Mouse (Mus musculus): ENCODE measurements around the gene Gm2000. TPM values are rescaled to one million over a fixed set of nuclear protein-coding genes. Genes with fewer than 3 reads are reported as not detected.
"Not testable (repeated sequence)": the region's sequence is repeated elsewhere in the genome, so short reads cannot be mapped to it uniquely, and the experiment has no call there.

Gene Gm2000
- total RNA-seq (2014; fragmentation: Nextera tagmentation) = 1,748 and 1,908 TPM in 2 replicates
- total RNA-seq (2017) = 3,498 and 4,224 TPM in 2 replicates

DNA sequence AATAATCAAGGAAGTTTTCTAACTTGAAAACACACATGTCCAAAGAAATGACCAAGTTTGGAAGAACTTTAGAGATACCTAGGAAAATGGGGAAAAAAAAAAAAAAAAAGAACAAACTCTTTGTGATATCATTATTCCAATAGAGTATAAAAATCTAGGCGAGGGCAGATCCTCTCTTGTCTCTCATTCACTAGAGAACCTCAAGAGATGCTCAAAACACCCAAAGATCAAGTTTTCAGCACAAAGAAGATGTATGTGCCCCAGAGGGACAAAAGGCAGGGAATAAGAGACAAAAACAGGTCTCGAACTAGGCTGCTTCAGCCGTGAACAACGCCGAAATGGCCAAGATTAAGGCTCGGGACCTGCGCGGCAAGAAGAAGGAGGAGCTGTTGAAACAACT lies at the start of gene Gm2000:
Gene Gm2000 (plus strand): TSS at position 301 of the 400 bp plus-strand sequence.
- no peak for ATAC-seq (replicated peaks; ENCODE audit: poor library complexity, severe bottlenecking)

DNA sequence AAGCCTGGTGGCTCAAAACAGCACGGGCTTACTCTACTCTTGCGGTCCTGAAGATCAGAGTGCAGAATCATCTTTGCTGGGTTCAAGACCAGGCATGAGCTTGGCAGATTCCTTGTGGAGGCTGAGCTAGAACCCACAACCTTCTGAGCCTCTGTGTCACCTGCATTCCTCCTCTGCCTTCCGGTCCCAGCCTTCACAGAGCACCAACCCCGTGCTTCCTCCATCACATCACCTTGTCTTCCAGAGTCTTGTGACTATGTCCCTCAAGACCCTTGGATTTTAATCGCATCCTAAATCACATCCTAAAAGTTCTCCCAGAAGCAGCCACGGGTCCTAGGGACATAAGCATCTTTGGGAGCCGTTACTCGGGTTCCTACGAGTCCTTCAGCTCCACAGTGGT lies 42.7 kb upstream of the Gm2000 start:
- ATAC-seq (replicated peaks; ENCODE audit: poor library complexity, severe bottlenecking) = no peak

DNA sequence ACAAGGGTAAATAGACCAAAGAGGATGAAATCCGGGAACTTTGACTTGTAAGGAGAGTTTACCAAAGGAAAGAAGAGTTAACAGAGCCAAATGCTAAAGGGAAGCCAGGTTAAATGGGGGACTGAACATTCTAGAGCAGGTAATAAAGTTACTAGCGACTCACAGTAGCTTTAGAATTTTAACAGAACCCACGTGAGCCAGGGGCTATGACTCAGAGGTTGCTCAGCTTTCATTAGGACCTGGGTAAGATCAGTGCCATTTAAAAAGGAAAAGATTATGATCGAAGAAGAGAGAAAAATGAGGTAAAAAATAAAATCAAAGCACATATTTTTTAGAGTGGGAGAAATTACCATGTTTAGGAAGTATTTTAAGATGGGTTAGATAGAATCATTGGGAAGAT lies 25.0 kb upstream of the Gm2000 start:
- ATAC-seq (replicated peaks; ENCODE audit: poor library complexity, severe bottlenecking) = no peak

DNA sequence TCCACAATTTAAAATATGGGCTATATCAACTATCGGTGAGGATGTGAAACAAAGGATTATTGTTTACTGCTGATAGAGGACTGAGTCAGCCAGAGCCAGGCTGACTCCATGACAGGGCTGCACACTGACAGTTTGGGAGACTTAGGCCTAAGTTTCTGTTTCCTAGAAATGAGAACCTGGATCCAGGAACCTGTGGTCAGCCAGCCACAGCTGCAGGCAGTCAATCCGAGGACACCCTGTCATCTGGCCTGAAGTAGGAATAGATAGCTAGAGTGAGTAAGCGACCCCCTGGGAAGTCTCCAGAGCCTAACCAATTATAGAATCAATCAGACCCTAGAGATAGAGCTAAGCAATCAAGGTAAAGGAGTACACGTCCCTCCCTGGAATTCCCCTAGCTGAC lies 21.4 kb upstream of the Gm2000 start:
- ATAC-seq (replicated peaks; ENCODE audit: poor library complexity, severe bottlenecking) = no peak

DNA sequence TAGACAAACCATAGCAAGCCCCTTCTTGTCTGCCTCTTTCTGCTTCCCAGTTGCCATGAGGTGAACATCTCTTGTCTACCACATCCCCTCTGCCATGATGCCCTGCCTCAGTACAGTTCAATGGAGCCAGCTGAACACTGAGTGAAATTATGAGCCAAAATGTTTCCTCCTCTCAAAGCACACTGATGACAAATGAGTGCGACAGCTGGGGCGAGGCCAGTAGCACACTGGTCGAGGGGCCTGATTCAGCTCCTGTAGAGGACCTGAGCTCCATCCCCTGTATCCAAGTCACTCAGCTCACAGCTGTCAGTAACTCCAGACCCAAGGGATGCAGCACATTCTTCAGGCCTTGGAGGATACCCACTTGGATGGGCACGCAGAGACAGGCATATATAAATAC lies 20.2 kb upstream of the Gm2000 start:
- no peak for ATAC-seq (replicated peaks; ENCODE audit: poor library complexity, severe bottlenecking)

DNA sequence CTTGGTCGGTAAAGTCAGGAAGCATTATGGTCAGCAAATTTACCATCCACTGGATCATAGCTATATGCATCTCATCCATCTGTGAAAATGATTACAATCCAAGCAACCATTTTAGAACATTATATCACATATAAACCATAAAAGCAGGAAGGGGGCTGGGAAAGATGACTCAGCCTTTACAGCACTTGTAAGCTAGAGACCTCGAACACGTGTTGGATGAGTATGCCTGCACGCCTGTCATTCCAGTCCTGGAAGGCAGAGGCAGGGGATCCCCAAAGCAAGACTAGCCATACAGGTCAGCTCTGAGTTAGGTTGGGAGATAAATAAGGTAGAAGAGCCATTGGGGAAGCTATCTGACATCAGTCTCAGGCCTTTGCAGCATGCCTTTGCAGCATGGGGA lies 16.8 kb upstream of the Gm2000 start:
- ATAC-seq (replicated peaks; ENCODE audit: poor library complexity, severe bottlenecking) = no peak

DNA sequence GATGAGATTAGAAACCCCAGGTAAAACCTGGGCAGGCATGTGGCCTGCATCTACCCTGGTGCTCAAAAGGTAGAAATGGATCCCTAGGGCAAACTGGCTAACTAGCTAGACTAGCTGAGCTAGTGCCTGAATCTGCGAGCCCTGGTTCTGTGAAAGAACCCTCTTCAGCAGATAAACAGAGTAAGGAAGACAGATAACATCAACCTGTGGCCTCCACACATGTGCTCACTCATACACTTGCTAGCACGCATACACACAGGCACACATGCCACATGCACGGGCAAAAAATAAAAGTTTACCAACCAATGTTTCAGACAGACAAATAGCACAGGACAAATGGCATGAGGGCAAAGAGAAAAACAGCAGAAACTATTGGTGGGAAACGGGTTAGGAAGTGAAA lies 15.4 kb upstream of the Gm2000 start:
- ATAC-seq (replicated peaks; ENCODE audit: poor library complexity, severe bottlenecking) = no peak

DNA sequence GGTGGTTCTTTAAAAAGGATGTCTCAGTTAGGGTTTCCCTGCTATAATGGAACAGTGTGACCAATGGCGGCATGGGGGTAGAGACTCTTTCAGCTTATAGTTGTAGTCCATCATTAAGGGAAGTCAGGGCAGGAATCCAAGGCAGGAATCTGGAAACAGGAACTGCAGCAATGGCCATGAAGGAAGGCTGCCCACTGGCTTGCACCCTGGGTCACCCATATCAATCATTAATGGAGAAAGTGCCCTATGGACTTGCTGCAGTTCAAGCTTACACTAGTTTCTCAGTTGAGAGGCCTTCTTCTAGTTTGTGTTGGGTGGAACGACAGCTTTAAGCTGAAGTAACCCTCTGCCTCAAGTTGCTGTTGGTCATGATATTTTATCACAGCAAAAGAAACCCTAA lies 13.4 kb upstream of the Gm2000 start:
- ATAC-seq (replicated peaks; ENCODE audit: poor library complexity, severe bottlenecking) = no peak

DNA sequence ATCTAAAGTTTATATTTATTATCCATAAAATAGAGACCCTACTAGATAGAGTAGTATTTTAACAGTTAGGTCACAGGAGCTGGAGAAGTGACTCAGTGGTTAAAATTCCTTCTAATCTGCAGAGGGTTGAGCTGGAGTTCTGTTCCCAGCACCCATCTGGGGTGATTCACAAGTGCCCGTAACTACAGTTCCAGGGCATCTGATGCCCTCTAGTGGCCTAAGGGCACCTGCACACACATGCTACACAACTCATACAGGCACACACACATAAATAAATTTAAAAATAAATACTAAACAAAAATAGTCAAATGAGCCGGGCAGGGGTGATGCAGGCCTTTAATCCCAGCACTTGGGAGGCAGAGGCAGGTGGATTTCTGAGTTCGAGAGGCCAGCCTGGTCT lies 15.4 kb downstream of the Gm2000 start:
- ATAC-seq (replicated peaks; ENCODE audit: poor library complexity, severe bottlenecking) = no peak

DNA sequence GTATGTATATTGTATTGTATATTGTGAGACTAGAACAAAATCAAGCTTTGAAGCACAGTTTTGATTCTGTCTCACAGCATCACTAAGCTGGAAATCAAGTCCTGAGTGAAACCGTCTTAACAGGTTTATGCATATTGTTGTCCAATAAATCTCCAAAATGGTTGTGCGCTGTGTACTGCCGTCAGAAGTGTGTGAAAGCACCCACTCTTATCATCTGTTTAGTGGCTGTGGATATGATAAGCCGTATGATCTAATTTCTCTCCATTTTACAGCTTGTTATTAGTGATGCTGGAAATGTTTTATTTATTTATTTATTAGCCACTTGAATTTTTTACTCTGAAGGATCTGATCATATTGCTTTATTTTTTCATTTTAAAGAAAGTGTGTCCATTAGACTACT lies 20.4 kb downstream of the Gm2000 start:
- ATAC-seq (replicated peaks; ENCODE audit: poor library complexity, severe bottlenecking) = no peak

DNA sequence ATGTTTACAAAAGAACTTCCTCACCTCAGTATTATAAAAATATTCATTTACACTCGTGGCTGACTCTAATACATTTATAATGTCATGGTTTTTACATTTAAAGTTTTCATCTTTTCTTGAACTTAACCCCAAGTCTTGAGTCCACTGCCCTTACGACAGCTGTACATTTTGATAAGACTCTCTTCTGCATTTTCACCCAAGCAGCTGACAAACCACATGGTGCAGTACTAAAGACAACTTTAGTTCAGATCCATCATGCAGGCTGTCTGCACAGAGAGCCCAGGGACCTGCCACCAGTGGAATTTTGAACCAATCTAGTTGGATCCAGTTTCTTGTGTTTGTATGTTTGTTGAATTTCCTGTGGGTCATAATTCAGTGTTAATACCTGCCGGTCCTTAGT lies 21.0 kb downstream of the Gm2000 start:
- no peak for ATAC-seq (replicated peaks; ENCODE audit: poor library complexity, severe bottlenecking)

DNA sequence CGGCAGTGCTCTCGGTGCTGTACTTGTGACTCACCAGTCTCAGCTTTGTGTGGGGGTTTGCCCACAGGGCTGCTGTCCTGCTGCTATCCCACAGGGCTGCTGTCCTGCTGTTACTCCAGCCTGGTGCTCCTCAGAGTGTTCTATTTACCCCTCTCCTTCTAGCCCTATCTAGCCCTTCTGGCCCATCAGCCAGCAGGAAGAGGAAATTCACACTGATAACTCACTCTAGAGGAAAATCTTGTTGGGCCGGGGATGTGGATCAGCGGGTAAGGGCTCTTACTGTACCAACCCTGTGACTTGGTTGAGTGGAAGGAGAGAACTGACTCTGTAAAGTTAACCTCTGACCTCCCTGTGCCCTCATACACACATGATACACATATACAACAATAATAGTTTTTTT lies 27.3 kb downstream of the Gm2000 start:
- ATAC-seq (replicated peaks; ENCODE audit: poor library complexity, severe bottlenecking) = no peak

DNA sequence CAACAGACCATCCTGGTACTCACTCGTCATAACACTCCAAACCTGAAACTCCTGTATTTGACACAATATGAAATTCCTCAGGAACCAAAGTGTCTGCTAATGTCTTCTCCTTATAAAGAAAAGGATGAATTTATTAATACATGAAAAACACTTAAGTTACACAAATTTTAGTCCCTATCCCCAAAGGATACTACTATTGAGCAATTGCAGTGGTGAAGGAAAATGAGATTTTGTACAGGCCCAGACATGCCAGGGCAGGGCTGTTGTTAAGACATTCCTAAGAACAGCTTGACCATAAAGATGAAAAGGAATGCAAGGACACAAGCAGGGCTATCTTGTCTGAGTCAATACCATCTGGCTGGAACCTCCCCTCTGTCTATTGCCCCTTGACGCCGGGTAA lies 34.3 kb downstream of the Gm2000 start:
- not testable (repeated sequence) for ATAC-seq (replicated peaks; ENCODE audit: poor library complexity, severe bottlenecking)

DNA sequence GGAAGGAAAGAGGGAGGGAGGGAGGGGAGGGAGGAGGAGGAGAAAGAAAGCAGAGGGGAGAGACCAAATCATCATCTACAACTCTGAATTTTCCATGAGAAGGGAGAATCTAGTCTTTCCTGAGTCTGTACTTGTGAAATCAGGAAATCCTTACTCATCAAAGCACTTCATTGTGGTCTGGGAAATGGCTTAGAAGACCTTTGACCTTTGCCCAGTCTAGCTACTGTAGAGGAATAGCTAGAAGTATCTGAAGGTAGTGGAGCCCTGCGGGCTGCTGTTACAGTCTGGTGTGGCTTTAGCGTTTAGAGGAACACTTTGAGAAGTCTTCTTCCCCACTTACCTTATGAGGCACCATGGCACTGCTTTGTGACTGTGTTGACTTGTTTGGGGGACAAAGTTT lies 36.7 kb downstream of the Gm2000 start:
- ATAC-seq (replicated peaks; ENCODE audit: poor library complexity, severe bottlenecking) = no peak

DNA sequence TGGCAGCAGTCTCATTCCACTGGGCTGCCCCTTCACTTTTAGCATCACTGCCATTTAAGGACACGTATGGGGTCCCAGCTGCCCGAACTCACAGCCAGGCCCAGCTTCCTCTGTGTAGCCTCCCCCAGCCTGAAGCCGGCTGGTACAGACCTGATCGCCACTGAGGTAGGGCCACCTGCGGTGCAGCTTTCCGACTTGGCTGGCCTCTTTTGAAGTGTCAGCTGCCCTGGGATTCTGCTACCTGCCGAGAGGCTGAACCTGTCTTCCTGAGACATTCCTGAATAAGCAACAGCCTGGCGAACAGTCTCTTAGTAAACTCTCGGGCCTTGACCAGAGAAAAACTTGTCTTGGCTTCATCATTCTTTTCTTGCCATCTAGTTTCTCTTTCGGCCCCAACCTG lies 37.4 kb downstream of the Gm2000 start:
- ATAC-seq (replicated peaks; ENCODE audit: poor library complexity, severe bottlenecking) = no peak

DNA sequence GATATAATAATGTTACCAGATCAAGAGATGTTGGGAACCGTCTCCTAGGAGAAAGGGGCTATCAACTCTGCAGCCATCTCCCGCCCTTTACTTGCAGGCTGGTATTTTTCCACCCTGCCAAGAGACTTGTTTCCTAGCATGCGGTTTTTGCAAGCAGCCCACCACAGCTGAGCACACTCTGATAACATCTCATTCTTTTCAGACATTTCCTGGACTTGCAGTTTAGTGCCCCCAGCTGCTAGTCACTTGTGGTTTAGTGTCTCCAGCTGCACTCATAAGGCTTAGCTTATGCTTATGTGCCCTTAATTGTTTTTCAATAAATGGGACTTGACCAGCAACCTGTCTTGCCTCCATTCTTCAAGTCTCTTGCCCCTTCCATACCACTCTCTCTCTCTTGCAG lies 42.2 kb downstream of the Gm2000 start:
- ATAC-seq (replicated peaks; ENCODE audit: poor library complexity, severe bottlenecking) = peak; percentile 88

DNA sequence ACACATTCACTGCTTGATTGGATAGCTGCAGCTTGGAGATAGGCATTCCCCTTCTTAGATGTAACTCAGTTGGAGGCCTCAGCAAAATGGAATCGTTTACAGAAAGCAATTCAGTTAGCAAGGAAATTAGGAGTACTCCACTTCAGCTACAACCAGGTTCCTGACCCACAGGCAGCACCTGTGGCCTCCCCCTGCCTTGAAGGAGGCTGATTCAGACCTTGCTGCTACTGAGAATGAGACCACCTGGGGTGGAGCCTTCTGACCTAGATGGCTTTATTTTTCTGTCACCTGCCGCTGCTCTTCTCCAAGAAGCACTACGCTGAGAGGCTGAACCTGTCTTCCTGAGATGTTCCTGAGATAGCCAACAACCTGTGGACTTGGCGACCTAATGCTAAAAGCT lies 42.7 kb downstream of the Gm2000 start:
- ATAC-seq (replicated peaks; ENCODE audit: poor library complexity, severe bottlenecking) = no peak

Other genes starting within 250 kb of the Gm2000 start
- not detected in 2 replicates for gene Fam163a, start 161.0 kb upstream of the Gm2000 start, total RNA-seq (2014; fragmentation: Nextera tagmentation)
- gene Fam163a, start 161.0 kb upstream of the Gm2000 start, total RNA-seq (2017) = not detected in 2 replicates
- not detected in 2 replicates for gene Tdrd5, start 62.4 kb upstream of the Gm2000 start, total RNA-seq (2014; fragmentation: Nextera tagmentation)
- not detected in 2 replicates for gene Tdrd5, start 62.4 kb upstream of the Gm2000 start, total RNA-seq (2017)
- not detected in 2 replicates for gene Nphs2, start 55.3 kb upstream of the Gm2000 start, total RNA-seq (2014; fragmentation: Nextera tagmentation)
- not detected in 2 replicates for gene Nphs2, start 55.3 kb upstream of the Gm2000 start, total RNA-seq (2017)
- not detected in 2 replicates for gene Axdnd1, start 55.1 kb downstream of the Gm2000 start, total RNA-seq (2014; fragmentation: Nextera tagmentation)
- 0.26 and 1.5 TPM in 2 replicates for gene Axdnd1, start 55.1 kb downstream of the Gm2000 start, total RNA-seq (2017)
- 86.0 and 109 TPM in 2 replicates for gene Soat1, start 108.3 kb downstream of the Gm2000 start, total RNA-seq (2014; fragmentation: Nextera tagmentation)
- 109 and 119 TPM in 2 replicates for gene Soat1, start 108.3 kb downstream of the Gm2000 start, total RNA-seq (2017)
- gene Gm10031, start 158.0 kb downstream of the Gm2000 start, total RNA-seq (2014; fragmentation: Nextera tagmentation) = 1.8 and 5.8 TPM in 2 replicates
- 11.7 and 14.4 TPM in 2 replicates for gene Gm10031, start 158.0 kb downstream of the Gm2000 start, total RNA-seq (2017)
- 11.4 and 12.6 TPM in 2 replicates for gene Abl2, start 192.7 kb downstream of the Gm2000 start, total RNA-seq (2014; fragmentation: Nextera tagmentation)
- 15.6 and 22.6 TPM in 2 replicates for gene Abl2, start 192.7 kb downstream of the Gm2000 start, total RNA-seq (2017)

Measured in granulocyte monocyte progenitor cell, adult 5-6 weeks (primary cell).